Mouse (Mus musculus): ENCODE results near the gene Nbeal1. TPM values are rescaled to one million over a fixed set of nuclear protein-coding genes. Genes with fewer than 3 reads are reported as not detected.
"Not testable (repeated sequence)": the region's sequence is repeated elsewhere in the genome, so short reads cannot be mapped to it uniquely, and the experiment has no call there.

Nbeal1 gene
- 10 to 100 TPM; 23.7 to 24.0 TPM for total RNA-seq (2021)
- long read RNA-seq, experiment 1, partial matches to known transcripts = 0 of 1 reads
- long read RNA-seq, experiment 1, other reads (novel, unspliced or antisense) = 1 of 1 reads
- long read RNA-seq, experiment 2, full-length matches to known transcripts = 2 of 5 reads
- long read RNA-seq, experiment 2, partial matches to known transcripts = 1 of 5 reads
- long read RNA-seq, experiment 2, other reads (novel, unspliced or antisense) = 2 of 5 reads

DNA sequence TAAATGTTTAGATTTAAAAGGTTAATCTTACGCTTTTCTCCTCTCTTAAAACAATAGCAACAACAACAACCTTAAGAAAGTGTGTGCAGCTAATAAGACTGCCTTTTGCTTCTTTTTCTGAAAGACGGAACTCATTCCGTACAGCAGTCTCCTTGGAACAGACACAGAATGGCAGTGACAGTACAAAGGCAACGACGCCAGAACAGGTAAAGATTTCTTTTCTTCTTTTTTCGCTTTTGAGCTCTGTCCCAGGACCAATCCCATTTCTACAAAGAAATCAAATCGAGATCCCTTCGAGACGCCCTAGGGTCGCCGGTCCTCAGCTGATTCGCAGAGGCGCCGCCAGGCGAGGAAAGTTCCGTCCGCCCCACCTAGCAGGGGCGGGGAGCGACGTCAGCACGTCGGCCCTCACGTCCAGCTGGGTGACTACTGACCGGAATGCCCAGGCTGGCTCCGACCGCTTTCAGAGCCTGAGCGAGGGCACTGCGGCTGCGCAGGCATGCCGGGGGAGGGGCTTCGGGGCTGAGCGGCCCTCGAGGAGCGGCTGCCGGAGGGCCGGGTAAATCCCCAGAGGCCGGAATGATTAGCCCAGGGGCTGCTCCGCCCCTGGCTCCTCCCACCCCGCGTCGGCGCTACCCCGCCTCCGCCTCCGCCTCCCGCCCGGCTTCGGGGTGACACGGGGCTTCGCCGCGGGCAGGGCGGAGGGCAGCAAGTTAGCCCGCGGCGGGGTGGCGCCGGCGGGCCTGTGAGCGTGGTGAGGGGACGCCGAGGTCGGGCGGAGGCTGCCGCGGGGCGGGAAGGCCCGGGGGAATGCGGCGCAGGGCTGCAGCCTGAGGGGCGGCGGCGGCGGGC lies at the start of gene Nbeal1:
Nbeal1 (plus strand) TSS at position 668 of the 852 bp plus-strand sequence.
- DNase-seq (ENCODE audit: low spot score) = peak; percentile 99

DNA sequence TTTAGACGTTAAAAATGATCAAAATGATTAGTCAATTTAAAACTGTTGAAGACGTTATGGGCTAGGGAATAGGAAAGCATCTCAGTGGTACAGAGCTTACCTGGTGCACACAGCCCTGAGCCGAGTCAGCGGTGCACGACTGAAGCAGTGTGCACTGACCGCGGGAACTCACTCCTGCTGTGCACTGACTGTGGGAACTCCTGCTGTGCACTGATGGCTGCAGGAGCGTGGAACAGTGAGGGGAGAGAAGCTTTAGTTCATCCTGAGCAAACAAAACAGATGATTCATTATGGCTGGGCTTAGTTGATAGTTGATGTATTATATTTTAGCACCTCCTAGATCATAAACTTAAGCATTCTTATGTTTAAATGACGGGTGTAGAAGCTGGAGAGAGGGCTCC lies 43.1 kb upstream of the Nbeal1 start:
- no peak for DNase-seq (ENCODE audit: low spot score)

DNA sequence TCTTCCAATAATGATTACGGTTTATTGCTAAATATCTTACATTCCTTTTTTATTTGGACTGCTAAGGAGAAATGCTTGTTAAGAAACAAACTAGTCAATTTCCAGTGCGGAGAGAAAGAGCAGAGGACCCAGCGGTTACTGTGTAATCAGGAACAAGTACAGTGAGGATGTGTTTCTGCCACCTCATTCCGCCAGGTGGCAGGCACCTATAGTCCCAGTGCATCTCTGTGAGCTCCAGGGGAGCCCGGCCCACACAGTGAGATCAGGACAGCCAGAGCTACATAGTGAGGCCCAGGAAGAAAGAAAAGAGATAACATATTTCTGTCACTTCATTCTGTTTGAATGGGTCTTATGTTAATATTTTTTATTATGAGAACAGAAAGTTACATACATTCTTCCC lies 27.7 kb upstream of the Nbeal1 start:
- no peak for DNase-seq (ENCODE audit: low spot score)

DNA sequence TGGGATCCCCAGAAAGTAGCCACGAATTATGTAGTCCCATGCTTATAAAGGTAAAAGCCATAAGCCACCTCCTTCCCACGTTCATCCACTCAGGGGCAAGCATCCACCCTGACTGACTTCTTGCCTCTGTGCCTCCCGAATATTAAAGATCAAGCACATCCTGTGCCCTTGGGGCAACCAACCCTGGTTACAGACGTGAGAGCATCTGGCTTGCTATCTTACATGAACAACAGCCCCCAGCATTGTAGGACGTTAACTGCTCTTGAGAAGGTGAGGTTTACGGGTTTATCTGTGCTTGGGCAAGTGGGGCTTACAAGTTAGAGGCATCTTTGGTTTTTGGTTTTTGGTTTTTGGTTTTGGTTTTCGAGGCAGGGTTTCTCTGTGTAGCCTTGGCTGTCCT lies 23.7 kb upstream of the Nbeal1 start:
- DNase-seq (ENCODE audit: low spot score) = no peak

DNA sequence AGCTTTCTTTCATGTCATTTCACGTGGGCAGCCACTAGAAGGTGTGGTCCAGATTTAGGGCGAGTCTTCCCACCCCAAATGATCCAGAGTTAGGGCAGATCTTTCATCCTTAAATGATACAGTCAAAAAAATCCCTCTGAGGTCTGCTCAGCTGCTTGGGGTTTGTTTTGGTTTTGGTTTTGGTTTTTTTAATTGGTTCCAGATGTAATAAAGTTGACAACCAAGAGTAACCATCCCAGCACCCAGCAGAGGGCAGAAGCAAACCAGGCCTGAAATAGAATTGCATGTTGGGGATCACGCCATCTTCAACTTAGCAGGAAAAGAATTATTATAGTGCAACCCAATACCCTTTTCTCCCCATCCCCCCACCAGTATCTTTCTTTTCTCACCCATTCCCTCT lies 22.0 kb upstream of the Nbeal1 start:
- DNase-seq (ENCODE audit: low spot score) = peak; percentile 75

DNA sequence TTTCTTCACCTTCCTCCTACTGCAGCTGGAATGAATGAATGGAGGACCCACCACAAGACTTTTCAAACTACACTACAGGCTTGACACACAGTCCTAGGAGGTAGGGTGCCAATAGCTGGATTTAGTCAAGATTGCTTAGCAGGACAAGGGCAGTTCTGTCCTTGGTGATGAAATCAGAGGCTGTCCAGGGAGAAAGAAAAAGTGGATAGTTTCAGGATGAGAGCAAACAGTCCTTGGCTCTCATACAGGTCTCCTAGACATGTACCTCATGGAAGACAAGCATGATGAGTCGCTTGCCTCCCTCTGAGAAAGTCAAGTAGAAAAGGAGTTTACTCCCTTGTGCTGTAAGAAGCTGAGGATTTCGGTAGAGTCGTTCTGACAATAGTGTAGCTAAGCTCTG lies 16.7 kb upstream of the Nbeal1 start:
- DNase-seq (ENCODE audit: low spot score) = no peak

DNA sequence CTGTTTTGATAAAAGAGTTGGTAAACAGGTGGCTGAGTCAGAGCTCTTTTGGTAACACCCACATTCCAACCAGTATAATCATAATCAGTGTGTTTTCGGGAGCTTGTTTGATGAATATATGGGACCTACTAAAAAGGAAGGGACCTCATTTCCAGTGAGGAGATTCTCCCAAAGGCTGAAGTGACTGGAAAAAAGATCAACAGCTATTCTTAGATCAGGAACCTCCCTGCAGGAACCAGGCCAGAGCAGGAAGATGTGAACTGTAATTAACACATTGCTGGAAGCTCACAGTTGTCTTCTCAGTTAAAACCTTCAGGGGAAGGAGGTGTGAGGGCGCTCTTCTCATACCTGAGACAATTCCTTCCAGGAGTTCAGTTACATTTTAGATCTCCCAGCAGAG lies 10.8 kb upstream of the Nbeal1 start:
- DNase-seq (ENCODE audit: low spot score) = peak; percentile 26

DNA sequence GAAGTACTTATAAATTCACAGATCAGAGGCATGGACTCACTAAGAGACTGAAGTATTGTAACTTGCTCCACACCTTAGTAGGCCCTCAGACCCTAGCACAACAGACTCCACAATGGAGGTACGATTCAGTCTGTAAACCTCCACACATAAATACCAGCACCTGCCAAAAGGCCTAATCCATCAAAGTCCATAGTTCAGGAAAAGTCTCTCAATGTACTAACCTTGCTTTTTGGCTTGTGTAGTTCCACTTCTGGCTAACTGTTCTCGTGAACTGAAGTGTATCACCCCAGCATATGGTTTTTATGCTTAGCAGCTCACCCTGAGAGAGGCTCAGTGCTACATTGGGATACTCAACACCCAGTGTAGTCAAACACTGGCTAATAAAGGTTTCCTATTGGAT lies 10.1 kb upstream of the Nbeal1 start:
- DNase-seq (ENCODE audit: low spot score) = no peak

DNA sequence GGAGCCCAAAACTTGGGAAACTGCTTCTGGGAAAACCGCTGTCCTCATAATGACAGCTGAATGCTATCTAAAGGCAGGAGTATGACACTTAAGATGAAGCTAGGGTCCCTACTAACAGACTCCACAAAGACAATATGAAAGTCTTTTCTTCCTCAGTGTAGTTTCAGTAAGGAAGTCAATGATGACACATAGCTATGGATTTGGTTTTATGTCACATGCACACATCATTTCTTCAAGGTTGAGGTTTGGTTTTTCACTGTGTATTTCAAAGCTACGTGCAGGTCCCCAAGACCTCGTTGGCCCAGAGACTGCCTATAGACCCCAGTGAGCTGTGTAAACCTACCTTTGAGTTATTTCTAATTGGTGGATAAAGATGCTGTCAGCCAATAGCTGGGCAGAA lies 7.3 kb upstream of the Nbeal1 start:
- DNase-seq (ENCODE audit: low spot score) = no peak

DNA sequence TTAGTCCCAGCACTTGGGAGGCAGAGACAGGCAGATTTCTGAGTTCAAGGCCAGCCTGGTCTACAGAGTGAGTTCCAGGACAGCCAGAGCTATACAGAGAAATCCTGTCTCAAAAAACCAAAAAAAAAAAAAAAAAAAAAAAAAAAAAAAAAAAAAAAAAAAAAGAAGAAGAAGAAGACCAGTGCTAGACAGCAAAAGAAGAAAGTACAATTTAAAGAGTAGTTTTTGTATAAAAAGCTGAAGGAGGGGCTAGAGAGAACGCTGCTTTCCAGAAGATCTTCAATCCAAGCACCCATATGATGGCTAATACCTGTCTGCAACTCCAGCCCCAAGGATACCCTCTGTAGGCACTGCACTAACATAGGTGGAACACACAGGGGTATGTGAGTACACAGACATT lies 2.6 kb upstream of the Nbeal1 start:
- not testable (repeated sequence) for DNase-seq (ENCODE audit: low spot score)

DNA sequence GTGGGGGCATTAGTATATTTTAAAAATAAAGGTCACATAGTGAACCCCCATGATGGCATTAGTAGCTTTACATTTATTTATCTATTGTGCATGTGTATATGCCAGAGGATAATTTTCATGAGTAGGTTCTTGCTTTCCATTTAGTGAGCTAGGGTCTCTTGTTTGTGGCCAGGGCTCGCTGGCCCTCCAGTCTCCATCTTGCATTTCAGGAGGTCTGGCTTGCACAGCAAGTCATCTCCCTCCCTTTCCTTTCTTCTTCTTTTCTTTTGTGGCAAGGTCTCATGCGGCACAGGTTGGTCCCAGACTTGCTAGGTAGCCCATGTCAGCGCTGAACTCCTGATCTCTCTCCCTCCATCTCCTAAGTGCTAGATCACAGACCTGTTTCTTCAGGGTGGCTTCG lies 1.0 kb upstream of the Nbeal1 start:
- no peak for DNase-seq (ENCODE audit: low spot score)

DNA sequence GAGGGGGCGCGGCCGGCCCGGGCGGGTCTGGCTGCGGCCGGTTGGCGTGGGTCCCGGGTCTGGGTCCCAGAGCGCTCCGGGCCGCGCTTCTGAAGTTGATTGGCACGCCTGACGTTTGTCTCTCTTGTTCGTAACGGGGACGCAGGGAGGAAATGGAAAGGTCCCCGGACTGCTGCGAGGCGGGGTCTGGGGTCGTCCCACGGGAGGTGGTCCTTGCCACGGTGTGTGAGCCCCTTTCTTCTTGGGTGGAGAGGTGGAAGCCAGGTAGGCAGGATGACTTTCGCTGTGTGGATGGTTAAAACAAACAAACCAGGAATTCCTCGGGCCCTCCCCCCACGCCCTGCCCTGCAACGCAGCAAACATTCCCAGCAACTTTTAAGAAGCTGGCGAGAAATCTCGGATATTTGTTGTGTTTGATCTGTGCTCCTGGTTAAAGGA lies 404 bp downstream of the Nbeal1 start:
- no peak for DNase-seq (ENCODE audit: low spot score)

DNA sequence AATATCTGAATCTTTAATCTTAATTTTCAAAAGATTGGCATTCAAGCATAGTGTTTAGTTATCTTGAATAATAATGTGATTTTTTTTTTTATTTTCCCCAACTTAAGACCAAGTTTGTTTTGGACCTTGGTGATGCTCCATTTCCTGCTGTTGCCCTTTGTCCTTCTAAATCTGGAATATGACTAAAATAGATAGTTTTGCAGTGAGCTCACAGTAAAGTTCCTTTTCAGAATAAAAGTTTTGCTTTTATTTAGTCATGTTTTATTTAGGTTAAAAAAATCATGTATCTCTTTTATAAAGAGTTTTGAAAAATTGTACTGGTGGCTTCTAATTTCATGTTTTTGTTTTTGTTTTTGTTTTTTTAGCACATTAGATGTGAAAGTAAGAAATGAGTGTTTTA lies 8.1 kb downstream of the Nbeal1 start:
- no peak for DNase-seq (ENCODE audit: low spot score)

DNA sequence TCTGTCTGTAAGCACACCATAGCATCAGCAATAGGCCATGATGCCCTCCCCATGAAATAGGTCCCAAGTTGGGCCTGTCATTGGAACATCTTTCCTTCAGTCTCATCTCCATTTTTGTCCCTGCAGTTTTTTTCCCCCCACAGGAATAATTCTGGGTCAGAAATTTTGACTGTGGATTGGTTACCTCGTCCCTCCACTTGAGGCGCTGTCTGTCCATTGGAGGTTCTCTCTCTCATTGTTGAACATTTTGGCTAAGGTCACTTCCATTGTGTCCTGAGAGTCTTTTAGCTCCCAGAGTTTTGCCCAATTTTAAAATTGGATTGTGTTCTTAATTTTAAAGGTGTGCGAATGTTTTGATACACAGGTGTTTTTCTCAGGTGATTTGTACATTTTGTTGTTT lies 16.4 kb downstream of the Nbeal1 start:
- DNase-seq (ENCODE audit: low spot score) = no peak

DNA sequence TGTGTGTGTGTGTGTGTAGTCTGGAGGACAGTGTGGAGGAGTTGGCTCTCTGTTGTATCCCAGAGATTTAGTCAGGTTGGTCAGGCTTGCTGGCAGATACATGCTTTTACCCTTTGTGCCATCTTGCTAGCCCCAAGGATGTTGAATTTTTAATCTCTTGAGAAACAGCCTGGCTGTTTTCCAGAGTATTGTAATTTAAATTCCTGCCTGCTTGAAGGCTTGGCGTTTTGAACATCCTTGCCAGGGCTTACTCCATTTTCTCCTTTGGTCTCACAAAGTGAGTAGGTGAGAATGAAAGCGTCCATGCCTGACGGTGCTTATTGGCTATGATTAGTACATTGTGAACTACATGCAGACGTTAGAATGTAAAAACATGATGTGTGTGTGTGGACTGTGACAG lies 18.6 kb downstream of the Nbeal1 start:
- DNase-seq (ENCODE audit: low spot score) = no peak

DNA sequence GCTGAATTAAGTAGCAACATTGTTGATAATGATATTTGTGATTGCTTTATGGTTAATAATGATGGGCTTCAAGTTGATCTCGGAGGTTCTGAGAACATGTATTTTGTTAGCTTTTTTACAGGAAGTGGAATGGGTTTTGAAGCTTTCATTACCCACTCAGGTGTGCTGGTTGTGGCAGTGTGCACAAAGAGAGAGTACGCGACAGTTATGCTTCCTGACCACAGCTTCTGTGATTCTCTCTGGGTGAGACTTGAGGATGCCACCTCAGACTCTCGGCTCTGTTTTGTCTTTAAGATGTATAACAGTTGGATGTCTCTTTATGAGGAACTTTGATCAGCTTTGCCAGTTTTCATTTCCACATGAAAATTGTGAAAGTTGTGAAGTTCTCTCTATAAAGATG lies 55.9 kb downstream of the Nbeal1 start:
- DNase-seq (ENCODE audit: low spot score) = no peak

DNA sequence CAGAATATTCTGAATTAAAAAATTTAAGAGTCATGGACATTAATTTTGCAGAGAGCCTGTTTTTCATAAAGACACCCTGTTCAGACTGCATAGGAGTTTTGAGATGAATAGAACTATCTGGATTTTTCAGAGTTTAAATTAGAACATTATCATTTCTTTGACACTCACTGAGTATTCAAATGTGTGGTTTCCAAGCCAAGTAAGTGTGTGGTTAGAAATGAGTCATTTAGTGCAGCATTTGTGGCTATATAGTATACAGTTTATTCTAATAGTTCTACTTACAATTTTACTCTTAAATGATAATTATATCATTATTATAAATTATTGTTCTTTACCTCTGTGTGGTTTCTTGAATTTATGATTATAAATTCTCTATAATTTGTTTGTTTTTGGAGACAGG lies 60.0 kb downstream of the Nbeal1 start:
- no peak for DNase-seq (ENCODE audit: low spot score)

DNA sequence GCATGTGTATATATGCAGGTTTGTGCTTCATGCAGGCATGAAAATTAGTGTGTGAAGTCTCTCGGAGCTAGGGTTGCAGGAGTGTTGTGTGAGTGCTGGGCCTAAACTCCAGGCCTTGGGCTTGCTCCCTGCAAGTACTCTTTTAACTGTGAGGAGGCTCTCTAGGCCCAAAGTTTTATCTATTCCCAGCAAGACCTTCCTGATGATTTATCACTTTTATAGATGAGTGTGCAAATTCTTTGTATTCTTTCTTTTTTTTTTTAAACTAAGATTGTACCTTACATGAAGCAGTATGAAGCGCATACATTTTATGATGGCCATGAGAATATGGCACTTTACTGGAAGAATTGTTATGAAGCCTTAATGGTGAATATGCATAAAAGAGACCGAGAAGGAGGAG lies 87.7 kb downstream of the Nbeal1 start:
- DNase-seq (ENCODE audit: low spot score) = no peak

DNA sequence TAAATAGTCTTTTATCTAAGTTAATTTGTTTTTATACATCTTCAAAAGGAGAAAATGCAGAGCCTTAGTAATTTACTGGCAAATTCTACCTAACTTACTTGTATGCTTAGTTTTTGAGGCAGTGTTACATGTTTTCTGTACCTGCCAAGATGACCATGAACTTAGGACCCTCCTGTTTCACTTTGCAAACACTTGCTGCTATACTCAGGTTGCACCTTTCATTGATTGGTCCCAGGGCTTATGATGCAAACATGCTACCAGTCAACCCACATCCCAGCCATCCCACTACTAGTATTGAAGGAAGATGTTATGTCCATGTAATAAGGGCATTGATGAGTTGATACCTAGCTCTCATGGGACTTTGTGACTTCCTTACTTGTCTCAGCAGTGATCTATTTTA lies 88.9 kb downstream of the Nbeal1 start:
- no peak for DNase-seq (ENCODE audit: low spot score)

DNA sequence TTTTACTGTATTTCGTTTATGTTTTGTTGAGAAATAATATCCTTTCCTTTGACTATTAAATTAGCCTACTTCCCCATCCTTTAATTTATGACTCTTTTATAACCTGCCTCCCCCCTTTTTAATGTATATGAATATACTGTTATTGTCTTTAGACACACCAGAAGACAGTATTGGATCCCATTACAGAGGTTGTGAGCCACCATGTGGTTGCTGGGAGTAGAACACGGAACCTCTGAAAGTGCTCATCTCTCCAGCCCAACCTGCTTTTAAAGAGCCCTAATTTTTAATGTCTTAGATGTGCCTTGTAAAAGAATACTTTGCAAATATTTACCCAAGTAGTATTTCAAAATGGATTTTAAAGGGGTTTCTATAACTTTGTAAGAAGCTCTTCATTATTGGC lies 92.1 kb downstream of the Nbeal1 start:
- peak; percentile 6 for DNase-seq (ENCODE audit: low spot score)

DNA sequence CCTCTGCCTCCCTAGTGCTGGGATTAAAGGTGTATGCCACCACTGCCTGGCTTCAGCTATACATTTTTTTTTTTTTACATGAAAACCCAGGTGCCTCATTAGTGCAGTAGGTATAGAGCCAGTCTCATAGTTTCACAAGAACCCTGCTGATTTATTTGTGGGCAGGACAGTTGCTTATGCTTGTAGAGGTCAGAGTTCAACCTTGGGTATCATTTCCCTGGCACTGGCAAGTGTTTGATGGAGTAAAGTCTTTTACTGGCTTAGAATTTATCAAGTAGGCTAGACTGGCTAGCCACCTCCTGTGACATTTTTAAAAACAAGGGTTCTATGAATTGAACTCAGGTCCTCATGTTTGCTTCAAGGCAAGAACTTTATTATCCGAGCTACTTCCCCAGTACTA lies 113.5 kb downstream of the Nbeal1 start:
- DNase-seq (ENCODE audit: low spot score) = no peak

DNA sequence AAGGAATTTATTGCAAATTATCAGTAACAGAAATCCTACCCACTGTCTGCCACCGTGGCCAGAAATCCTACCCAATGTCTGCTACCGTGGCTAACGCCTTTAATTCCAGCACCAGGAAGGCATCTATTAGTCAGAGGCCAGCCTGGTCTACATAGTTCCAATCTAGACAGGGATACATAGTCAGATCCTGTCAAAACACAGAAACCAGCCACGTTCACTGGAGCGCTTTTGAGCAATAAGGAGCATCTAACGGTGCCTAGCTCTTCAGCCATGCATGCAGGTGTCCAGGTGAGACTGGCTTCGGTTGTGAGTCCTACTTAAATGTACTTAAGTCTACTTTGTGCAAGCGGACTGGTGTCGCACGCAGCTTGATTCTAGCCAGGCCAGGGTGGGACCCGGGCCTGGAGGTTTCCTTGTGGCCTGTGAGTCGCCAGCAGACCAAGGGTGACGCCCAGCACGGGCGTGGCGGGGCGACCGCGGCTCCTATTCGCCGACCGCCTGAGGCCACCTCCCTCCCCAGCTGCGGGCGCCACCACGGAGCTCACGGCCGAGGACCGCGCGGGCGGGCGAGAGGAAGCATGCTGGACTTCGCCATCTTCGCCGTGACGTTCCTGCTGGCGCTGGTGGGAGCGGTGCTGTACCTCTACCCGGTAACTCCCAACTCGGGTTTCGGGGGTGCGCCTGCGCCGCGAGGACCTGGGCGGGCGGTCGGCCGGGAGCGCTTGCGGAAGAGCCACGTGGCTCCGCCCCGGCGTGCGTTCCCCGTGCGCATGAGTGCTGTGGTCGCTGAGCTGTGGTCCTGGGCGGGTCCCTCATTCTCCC lies 162.6 kb downstream of the Nbeal1 start, which contains the start of gene Cyp20a1:
Cyp20a1 (plus strand) TSS at position 516 of the 822 bp plus-strand sequence.
- DNase-seq (ENCODE audit: low spot score) = peak; percentile 89
